Mouse (Mus musculus) limb, embryonic 15.5 days (tissue): ENCODE measurements around the gene Olfr1307. TPM values are rescaled to one million over a fixed set of nuclear protein-coding genes. Genes with fewer than 3 reads are reported as not detected.

ENCODE experiments used
- ATAC-seq: fragments of 200-750 bp; cut with Nextera tagmentation; 2 replicates; pipeline ENCODE4 v1.8.0; 2017; ENCODE audit warnings: low read depth, moderate TSS enrichment; ENCODE audit not compliant: insufficient number of reproducible peaks, low FRiP score, low TSS enrichment
- H3K27ac ChIP-seq: fragments of 300-500 bp; sonication (generic); 2 replicates; pipeline ENCODE4 v1.5.1; 2015; ENCODE audit warnings: moderate library complexity, mild to moderate bottlenecking, inconsistent platforms
- H3K27me3 ChIP-seq: fragments of 300-500 bp; sonication (generic); 2 replicates; pipeline ENCODE4 v1.6.1; 2015; ENCODE audit warnings: inconsistent platforms
- H3K36me3 ChIP-seq: fragments of 300-500 bp; sonication (generic); 2 replicates; pipeline ENCODE4 v1.6.1; 2015; ENCODE audit warnings: inconsistent platforms
- H3K4me1 ChIP-seq: fragments of 300-500 bp; sonication (generic); 2 replicates; pipeline ENCODE4 v1.6.1; 2015; ENCODE audit warnings: inconsistent platforms
- H3K4me2 ChIP-seq: fragments of 300-500 bp; sonication (generic); 2 replicates; pipeline ENCODE4 v1.6.1; 2015; ENCODE audit warnings: mild to moderate bottlenecking, inconsistent platforms
- H3K4me3 ChIP-seq: fragments of 300-500 bp; sonication (generic); 2 replicates; pipeline ENCODE4 v1.5.1; 2015; ENCODE audit warnings: mild to moderate bottlenecking, inconsistent platforms
- H3K9ac ChIP-seq: fragments of 300-500 bp; sonication (generic); 2 replicates; pipeline ENCODE4 v1.6.1; 2015; ENCODE audit warnings: inconsistent platforms
- H3K9me3 ChIP-seq: fragments of 300-500 bp; sonication (generic); 2 replicates; pipeline ENCODE4 v1.6.1; 2016; ENCODE audit warnings: inconsistent platforms
- WGBS: fragments of 180-500 bp; shearing (Covaris S2); methylation state at CpG from one replicate; pipeline ENCODE4 v1.1.7; 2015; 5-methylcytosine and 5-hydroxymethylcytosine counted together
- polyA plus RNA-seq: library from polyadenylated mRNA; unstranded; fragments of >200 nt; fragmentation: Nextera tagmentation; extraction: Ambion mirVana; gene quantifications from 2 replicates; pipeline ENCODE4 v1.2.1, GENCODE M21; 2015

Gene Olfr1307
- not detected in 2 replicates for polyA plus RNA-seq

DNA sequence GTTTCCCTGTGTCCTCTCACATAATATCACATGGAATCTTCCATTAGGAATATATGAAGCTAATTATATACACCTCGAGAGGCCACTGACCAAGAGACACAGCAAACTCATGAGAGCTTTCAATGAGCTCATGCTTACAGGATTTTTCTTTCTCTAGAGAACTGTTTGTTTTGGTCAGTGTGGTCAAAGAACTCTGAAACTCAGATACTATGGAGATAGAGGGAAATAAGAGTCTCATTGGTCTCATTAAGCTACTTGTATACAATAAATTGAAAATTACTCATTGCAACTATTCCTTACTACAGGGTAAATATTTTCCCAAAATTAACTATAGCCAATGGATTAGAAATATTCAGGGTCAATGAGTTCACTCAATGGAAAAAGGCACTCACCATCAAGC lies at the start of gene Olfr1307:
TSS of gene Olfr1307 (minus strand) at position 101 of the 400 bp plus-strand sequence.
- Histone ChIP-seq H3K36me3 (no peaks in the 10 kb centered on the region), H3K27ac (no peak within 1 kb of the TSS), H3K4me2 (no peak within 1 kb of the TSS), H3K9ac (no peak within 1 kb of the TSS), H3K4me1 (no peaks in the 10 kb centered on the region), H3K27me3 (no peaks in the 10 kb centered on the region), H3K4me3 (no peak within 1 kb of the TSS), H3K9me3 (no peaks in the 10 kb centered on the region)
- no peak for ATAC-seq
- 73% methylated on average over 1 of the region's 1 CpGs for WGBS

DNA sequence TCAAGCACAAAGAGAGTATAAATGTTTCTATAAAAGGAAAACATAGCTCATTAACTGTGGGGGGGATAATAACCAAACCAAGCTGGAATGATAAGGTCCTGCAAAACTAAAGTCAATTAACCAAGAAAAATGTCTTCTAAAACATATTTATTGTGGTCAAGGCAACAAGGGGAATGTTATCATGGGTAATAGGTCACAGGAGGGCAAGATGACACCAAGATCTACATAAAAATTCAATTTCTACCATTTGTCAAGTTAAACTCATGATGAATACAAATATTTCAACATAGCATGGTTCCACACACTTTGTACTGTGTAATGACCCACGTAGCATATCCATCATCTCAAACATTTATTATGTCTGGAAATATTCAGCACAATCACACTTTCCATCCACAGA lies 40.9 kb upstream of the Olfr1307 start, which contains the start of gene Olfr1309:
TSS of gene Olfr1309 (minus strand) at position 101 of the 400 bp plus-strand sequence.
- no peak for ATAC-seq

DNA sequence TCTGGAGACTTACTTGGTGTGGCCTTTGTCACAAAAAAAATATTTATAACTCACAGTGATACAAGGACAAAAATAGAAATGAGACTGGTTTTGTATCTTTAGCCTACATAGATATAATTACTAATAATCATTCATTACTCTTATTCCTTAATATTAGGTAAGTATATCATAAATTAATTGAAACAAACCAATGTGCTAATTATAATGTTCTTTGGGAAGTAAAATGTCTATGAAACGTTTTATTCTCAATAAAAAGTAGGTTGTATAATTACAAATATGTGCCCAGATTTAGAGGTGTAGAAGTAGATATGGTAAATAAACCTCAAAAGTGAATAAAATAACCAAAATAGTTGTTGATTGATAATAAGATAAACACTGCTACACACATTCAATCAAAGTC lies 15.6 kb upstream of the Olfr1307 start, which contains the start of gene Olfr1308:
TSS of gene Olfr1308 (minus strand) at position 101 of the 400 bp plus-strand sequence.
- Histone ChIP-seq H3K4me2 (no peak within 1 kb of the TSS), H3K4me1 (no peaks in the 10 kb centered on the region), H3K9me3 (no peaks in the 10 kb centered on the region), H3K36me3 (no peaks in the 10 kb centered on the region), H3K27me3 (no peaks in the 10 kb centered on the region), H3K9ac (no peak within 1 kb of the TSS), H3K4me3 (no peak within 1 kb of the TSS), H3K27ac (no peak within 1 kb of the TSS)
- no peak for ATAC-seq
- WGBS, result 47% methylated on average over 1 of the region's 1 CpGs

More for the DNA sequence above, 40.9 kb upstream of the Olfr1307 start, which contains the start of gene Olfr1309:
- Histone ChIP-seq H3K27me3 (no peaks in the 10 kb centered on the region), H3K9me3 (no peaks in the 10 kb centered on the region), H3K27ac (no peak within 1 kb of the TSS), H3K4me3 (no peak within 1 kb of the TSS), H3K36me3 (no peaks in the 10 kb centered on the region), H3K9ac (no peak within 1 kb of the TSS), H3K4me2 (no peak within 1 kb of the TSS), H3K4me1 (no peaks in the 10 kb centered on the region)
- WGBS, result 50% methylated on average over 1 of the region's 1 CpGs

DNA sequence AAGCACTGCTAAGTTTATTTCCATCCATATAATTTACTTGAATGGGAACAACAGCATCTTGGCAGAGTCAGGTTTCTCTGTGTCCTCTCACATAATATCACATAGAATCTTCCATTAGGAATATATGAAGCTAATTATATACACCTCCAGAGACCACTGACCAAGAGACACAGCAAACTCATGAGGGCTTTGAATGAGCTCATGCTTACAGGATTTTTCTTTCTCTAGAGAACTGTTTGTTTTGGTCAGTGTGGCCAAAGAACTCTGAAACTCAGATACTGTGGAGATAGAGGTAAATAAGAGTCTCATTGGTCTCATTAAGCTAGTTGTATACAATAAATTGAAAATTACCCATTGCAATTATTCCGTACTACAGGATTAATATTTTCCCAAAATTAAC lies 33.1 kb downstream of the Olfr1307 start, which contains the start of gene Olfr1306:
TSS of gene Olfr1306 (minus strand) at position 101 of the 400 bp plus-strand sequence.
- no peaks in the 10 kb centered on the region for H3K27me3 ChIP-seq
- no peak within 1 kb of the TSS for H3K4me3 ChIP-seq
- H3K27ac ChIP-seq, result no peak within 1 kb of the TSS
- H3K4me1 ChIP-seq, result no peaks in the 10 kb centered on the region
- ATAC-seq, result no peak
- no peaks in the 10 kb centered on the region for H3K9me3 ChIP-seq
- WGBS, result 69% methylated on average over 1 of the region's 1 CpGs
- H3K9ac ChIP-seq, result no peak within 1 kb of the TSS
- no peak within 1 kb of the TSS for H3K4me2 ChIP-seq
- H3K36me3 ChIP-seq, result no peaks in the 10 kb centered on the region

Other genes with a start within 250 kb of the Olfr1307 start
- gene Olfr1301, start 198.4 kb downstream of the Olfr1307 start, polyA plus RNA-seq, result not detected in 2 replicates
- gene Olfr1302, start 172.0 kb downstream of the Olfr1307 start, polyA plus RNA-seq, result not detected in 2 replicates
- gene Olfr1303, start 129.1 kb downstream of the Olfr1307 start, polyA plus RNA-seq, result not detected in 2 replicates
- gene Olfr1305, start 72.3 kb downstream of the Olfr1307 start, polyA plus RNA-seq, result not detected in 2 replicates
- gene Olfr1306, start 33.2 kb downstream of the Olfr1307 start, polyA plus RNA-seq, result not detected in 2 replicates
- not detected in 2 replicates for gene Olfr1308, start 15.5 kb upstream of the Olfr1307 start, polyA plus RNA-seq
- not detected in 2 replicates for gene Olfr1309, start 40.8 kb upstream of the Olfr1307 start, polyA plus RNA-seq
- gene Olfr1310, start 63.3 kb upstream of the Olfr1307 start, polyA plus RNA-seq, result not detected in 2 replicates
- gene Olfr1311, start 75.0 kb upstream of the Olfr1307 start, polyA plus RNA-seq, result not detected in 2 replicates
- not detected in 2 replicates for gene Olfr1312, start 100.8 kb upstream of the Olfr1307 start, polyA plus RNA-seq
- gene Olfr1313, start 128.4 kb upstream of the Olfr1307 start, polyA plus RNA-seq, result not detected in 2 replicates
- gene Olfr1314, start 147.3 kb upstream of the Olfr1307 start, polyA plus RNA-seq, result not detected in 2 replicates
- gene Olfr1315-ps1, start 166.0 kb upstream of the Olfr1307 start, polyA plus RNA-seq, result not detected in 2 replicates
- gene Olfr1316, start 185.5 kb upstream of the Olfr1307 start, polyA plus RNA-seq, result not detected in 2 replicates
- gene Olfr1317, start 190.9 kb upstream of the Olfr1307 start, polyA plus RNA-seq, result not detected in 2 replicates
- not detected in 2 replicates for gene Olfr1318, start 204.8 kb upstream of the Olfr1307 start, polyA plus RNA-seq